Mouse (Mus musculus): Measurements from ENCODE around the gene Ascc3.

The Ascc3 gene

DNA sequence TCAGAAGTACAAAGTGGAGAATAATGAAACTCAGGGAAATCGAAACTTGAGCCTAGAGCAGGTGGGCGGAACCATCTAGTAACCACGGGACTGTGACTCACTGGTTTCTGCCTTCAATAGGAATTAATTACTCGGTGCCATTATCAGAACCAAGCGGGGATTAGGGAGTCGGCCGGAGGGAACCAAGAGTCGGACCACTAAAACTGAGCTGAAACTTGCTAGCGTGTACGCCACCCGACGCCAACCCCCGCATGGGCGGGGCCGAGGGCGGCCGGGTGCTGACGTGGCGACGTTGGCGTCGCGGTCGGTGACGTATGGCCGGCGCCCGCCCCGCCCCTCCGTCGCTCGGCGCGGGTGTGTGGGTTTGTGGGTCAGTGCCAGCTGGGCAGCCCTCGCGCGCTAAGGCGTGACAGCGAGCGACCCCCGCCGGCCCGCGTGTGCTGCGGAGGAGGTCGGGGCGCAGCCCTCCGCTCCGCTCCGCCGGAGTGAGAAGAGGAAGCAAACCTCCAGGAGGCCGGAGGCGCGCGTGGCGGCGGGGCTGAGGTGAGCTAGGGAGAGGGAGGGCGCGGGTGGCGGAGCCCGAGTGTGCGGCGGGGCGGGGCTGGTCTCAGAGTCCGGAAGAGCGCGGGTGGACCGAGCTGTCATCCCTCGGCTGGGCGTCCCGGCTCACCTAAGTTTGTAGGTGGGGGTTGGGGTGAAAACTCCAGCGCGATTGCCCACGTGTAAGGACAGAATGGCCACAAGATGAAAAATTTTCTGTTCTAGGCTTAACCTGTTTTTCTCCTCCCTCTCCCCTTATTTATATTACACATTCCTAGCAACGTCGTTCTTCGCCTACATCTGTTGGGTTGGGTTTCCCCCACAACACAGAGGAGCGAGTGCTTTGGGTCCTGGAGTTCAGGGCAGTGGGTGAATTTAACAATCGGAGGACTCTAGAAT is at the start of gene Ascc3:
Gene Ascc3 (plus strand): TSS at position 315 of the 939 bp plus-strand sequence.
- in situ Hi-C loops (cut with MboI; ENCODE audit: low pct_unique_long_range_greater_than_20kb in 1 of 2, low sequenced_read_pairs in 2 of 2, unreplicated experiment in 1 of 2) = no loop called here

DNA sequence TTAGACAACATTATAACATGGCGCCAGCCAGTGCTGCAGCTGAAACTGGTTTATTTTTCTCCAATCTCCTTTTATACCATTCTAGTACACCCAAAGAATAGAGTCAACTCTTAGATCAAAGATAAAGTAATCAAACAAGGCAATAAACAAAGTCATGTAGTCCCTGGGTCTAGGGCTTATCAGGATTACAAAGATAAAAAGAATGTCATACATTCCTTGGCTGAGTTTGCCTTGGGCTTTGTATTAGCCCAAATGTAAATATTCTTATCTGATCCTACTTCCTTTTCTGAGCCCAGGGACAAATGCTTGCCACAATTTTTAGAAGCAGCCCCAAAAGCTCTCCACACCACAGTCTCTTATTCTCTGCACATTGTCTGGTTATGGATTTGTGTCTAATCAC is 7.7 kb upstream of the Ascc3 start:
- in situ Hi-C loops (cut with MboI; ENCODE audit: low pct_unique_long_range_greater_than_20kb in 1 of 2, low sequenced_read_pairs in 2 of 2, unreplicated experiment in 1 of 2) = no loop called here

DNA sequence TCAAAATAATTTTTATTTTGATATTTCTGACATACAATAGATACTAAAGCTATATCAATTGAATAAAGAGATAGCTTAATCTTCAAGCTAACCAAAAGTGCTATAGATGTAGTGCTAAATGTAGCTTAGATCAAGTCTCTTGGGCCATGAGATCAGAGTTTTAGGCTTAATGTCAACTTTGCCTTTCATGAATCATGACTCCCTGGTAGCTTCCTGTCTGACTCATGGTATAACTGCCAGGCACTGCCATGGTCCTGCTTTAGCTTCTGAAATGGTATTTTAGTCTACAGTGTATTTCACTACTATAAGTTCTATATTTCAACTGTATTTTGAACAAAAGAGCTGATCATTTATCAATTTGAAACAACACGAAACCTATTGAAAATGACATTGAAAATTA is 5.9 kb upstream of the Ascc3 start:
- in situ Hi-C loops (cut with MboI; ENCODE audit: low pct_unique_long_range_greater_than_20kb in 1 of 2, low sequenced_read_pairs in 2 of 2, unreplicated experiment in 1 of 2) = no loop called here

DNA sequence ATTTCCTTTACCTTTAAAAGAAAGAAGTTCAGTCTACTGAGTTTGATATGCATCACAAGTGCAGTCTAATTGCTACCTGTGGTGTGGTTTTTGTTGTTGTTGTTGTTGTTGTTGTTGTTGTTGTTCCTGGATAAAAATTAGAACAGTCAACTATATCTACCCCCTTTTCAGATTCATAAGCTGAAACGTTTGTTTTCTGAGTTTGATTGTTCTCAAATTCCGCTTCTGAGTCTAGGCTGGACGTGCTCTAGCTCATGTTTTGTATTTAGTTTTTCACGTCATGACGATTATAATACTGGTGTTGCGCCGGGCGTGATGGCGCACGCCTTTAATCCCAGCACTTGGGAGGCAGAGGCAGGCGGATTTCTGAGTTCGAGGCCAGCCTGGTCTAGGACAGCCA is 902 bp downstream of the Ascc3 start:
- in situ Hi-C loops (cut with MboI; ENCODE audit: low pct_unique_long_range_greater_than_20kb in 1 of 2, low sequenced_read_pairs in 2 of 2, unreplicated experiment in 1 of 2) = no loop called here

- in situ Hi-C loops (cut with MboI; ENCODE audit: low pct_unique_long_range_greater_than_20kb in 1 of 2, low sequenced_read_pairs in 2 of 2, unreplicated experiment in 1 of 2) = no loop called here
Observed at GRCm38 (mm10) chr10:50595340-50595739, 2.9 kb downstream of the Ascc3 start.

- in situ Hi-C loops (cut with MboI; ENCODE audit: low pct_unique_long_range_greater_than_20kb in 1 of 2, low sequenced_read_pairs in 2 of 2, unreplicated experiment in 1 of 2) = no loop called here
Observed at GRCm38 (mm10) chr10:50604919-50605318, 12.4 kb downstream of the Ascc3 start.

- in situ Hi-C loops (cut with MboI; ENCODE audit: low pct_unique_long_range_greater_than_20kb in 1 of 2, low sequenced_read_pairs in 2 of 2, unreplicated experiment in 1 of 2) = no loop called here
Observed at GRCm38 (mm10) chr10:50613840-50614239, 21.4 kb downstream of the Ascc3 start.

DNA sequence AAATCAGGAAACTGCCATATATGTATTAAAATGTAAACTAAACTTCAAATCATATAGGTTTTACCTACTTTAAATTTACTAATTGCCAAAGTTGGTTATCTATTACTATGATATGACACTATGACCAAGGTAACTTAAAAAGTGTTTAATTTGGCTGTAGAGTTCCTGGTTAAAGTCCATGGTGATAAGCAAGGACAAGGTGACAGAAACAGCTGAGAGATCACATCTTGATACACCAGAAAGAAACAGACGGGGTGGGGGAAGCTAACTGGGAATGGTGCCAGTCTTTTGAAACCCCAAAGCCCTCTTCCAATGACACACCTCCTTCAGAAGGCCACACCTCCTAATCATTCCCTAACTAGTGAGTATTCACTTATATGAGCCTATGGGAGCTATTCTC is 33.4 kb downstream of the Ascc3 start:
- in situ Hi-C loops (cut with MboI; ENCODE audit: low pct_unique_long_range_greater_than_20kb in 1 of 2, low sequenced_read_pairs in 2 of 2, unreplicated experiment in 1 of 2) = no loop called here

GRCm38 (mm10) chr10:50639607-50640006 is 47.1 kb downstream of the Ascc3 start:
- in situ Hi-C loops (cut with MboI; ENCODE audit: low pct_unique_long_range_greater_than_20kb in 1 of 2, low sequenced_read_pairs in 2 of 2, unreplicated experiment in 1 of 2) = no loop called here

DNA sequence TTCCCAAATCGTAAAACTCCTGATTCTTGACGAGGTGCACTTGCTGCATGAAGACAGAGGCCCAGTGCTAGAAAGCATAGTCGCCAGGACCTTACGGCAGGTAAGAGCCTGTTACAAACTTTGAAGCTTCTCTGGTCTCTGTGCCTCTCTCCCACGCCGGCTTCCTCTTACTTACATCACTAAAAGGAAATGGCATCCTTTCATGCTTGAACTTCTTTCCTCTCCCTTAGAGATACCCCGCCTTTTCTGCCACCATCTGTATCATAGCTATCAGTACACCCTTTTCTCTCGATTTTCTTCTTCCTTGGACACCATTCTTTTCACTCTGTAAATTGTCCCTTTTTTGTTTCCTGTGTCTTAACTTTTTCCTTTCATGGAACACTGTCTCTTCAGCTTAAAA is 58.1 kb downstream of the Ascc3 start:
- in situ Hi-C loops (cut with MboI; ENCODE audit: low pct_unique_long_range_greater_than_20kb in 1 of 2, low sequenced_read_pairs in 2 of 2, unreplicated experiment in 1 of 2) = no loop called here

- in situ Hi-C loops (cut with MboI; ENCODE audit: low pct_unique_long_range_greater_than_20kb in 1 of 2, low sequenced_read_pairs in 2 of 2, unreplicated experiment in 1 of 2) = no loop called here
Observed at GRCm38 (mm10) chr10:50653551-50653950, 61.1 kb downstream of the Ascc3 start.

GRCm38 (mm10) chr10:50657352-50657751 is 64.9 kb downstream of the Ascc3 start:
- in situ Hi-C loops (cut with MboI; ENCODE audit: low pct_unique_long_range_greater_than_20kb in 1 of 2, low sequenced_read_pairs in 2 of 2, unreplicated experiment in 1 of 2) = no loop called here

DNA sequence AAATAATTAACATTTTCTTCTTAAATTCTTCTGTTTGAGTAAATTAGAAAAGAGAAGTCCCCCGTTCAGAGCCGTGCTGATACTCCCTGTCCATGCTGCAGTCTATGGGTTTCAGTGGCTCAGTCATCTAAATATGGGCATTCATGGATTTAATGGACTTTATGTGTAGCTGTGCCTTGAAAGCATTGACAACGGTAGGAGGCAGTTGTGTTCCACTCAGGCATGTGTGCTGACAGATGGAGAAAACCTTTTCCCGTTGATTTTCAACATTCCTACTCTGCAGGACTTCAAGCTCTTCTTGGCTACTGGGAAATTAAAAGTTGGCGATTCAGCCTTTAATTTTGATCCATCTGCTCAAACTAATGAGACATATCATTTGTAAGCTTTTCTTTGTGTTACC is 79.0 kb downstream of the Ascc3 start:
- in situ Hi-C loops (cut with MboI; ENCODE audit: low pct_unique_long_range_greater_than_20kb in 1 of 2, low sequenced_read_pairs in 2 of 2, unreplicated experiment in 1 of 2) = no loop called here

DNA sequence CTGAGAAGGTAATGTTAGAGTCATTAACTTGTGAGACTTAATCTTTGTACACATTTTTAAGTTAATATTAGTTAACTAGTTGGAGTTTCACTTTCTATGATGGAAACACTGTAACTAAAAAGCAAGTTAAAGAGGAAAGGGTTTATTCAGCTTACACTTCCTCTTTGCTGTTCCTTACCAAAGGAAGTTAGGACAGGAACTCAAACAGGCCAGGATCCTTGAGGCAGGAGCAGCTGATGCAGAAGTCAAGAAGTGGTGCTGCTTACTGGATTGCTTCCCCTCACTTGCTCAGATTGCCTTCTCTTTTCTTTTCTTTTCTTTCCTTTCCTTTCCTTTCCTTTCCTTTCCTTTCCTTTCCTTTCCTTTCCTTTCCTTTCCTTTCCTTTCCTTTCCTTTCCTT is 97.9 kb downstream of the Ascc3 start:
- in situ Hi-C loops (cut with MboI; ENCODE audit: low pct_unique_long_range_greater_than_20kb in 1 of 2, low sequenced_read_pairs in 2 of 2, unreplicated experiment in 1 of 2) = no loop called here

- in situ Hi-C loops (cut with MboI; ENCODE audit: low pct_unique_long_range_greater_than_20kb in 1 of 2, low sequenced_read_pairs in 2 of 2, unreplicated experiment in 1 of 2) = no loop called here
Observed at GRCm38 (mm10) chr10:50698836-50699433, 106.5 kb downstream of the Ascc3 start.

GRCm38 (mm10) chr10:50701736-50702135 is 109.3 kb downstream of the Ascc3 start:
- in situ Hi-C loops (cut with MboI; ENCODE audit: low pct_unique_long_range_greater_than_20kb in 1 of 2, low sequenced_read_pairs in 2 of 2, unreplicated experiment in 1 of 2) = no loop called here

- in situ Hi-C loops (cut with MboI; ENCODE audit: low pct_unique_long_range_greater_than_20kb in 1 of 2, low sequenced_read_pairs in 2 of 2, unreplicated experiment in 1 of 2) = no loop called here
Observed at GRCm38 (mm10) chr10:50702361-50702760, 109.9 kb downstream of the Ascc3 start.

DNA sequence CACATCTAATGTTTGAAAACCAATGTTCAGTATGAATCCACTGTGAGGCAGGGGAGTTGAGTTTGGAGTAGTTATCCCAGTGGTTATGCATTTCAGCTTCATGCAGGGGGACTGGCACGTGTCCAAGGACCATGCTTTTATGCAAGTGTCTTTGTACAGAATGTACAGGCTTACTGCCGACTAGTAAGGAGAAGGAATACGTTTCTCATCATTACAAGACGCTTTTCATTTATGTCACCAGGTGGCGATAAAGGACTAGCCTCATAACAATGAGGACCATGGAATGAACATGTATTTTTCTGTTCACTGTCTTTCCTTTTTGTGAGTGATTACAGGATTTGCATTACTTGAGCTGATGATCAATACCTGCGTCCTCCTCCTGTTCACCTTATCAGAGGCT is 111.7 kb downstream of the Ascc3 start:
- in situ Hi-C loops (cut with MboI; ENCODE audit: low pct_unique_long_range_greater_than_20kb in 1 of 2, low sequenced_read_pairs in 2 of 2, unreplicated experiment in 1 of 2) = no loop called here

- in situ Hi-C loops (cut with MboI; ENCODE audit: low pct_unique_long_range_greater_than_20kb in 1 of 2, low sequenced_read_pairs in 2 of 2, unreplicated experiment in 1 of 2) = no loop called here
Observed at GRCm38 (mm10) chr10:50704898-50705297, 112.4 kb downstream of the Ascc3 start.

GRCm38 (mm10) chr10:50711286-50711685 is 118.8 kb downstream of the Ascc3 start:
- in situ Hi-C loops (cut with MboI; ENCODE audit: low pct_unique_long_range_greater_than_20kb in 1 of 2, low sequenced_read_pairs in 2 of 2, unreplicated experiment in 1 of 2) = no loop called here

Measured in mouse embryonic stem cell (cell line).